ENCODE assay signal across 21 mouse cellular contexts in the genomic region with DNA sequence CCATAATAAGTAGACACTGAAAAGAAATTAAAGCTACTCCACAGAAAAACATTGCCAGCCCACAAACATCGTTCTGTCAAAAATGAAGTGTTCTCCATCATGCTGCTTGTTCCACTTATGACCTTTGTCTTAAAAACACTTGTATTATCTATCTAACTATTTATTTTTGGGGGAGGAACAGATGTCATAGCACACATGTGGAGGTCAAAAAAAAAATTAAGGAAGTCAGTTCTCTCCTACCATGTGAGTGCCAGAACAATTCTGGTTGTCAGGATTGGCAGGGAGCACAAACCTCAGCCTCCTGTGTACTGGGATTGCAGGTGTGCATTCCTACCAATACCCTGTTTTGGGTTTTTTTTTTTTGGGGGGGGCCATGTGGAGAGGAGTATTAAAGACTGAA. TPM values are rescaled to one million over a fixed set of nuclear protein-coding genes. Genes with fewer than 3 reads are reported as not detected.
"Had no signal": no experiment of that assay in that cellular context is flagged by ENCODE, and none has a peak within 500 bp of the region (broad histone marks: within the 10 kb centered on the region; RNA-seq: fewer than 3 reads in every experiment).

No protein-coding gene starts in this region.

- H3K27ac ChIP-seq: neural tube, embryonic 13.5 days; neural tube, embryonic 15.5 days; stomach, embryonic 15.5 days; stomach, postnatal 0 days had no signal

- H3K4me3 ChIP-seq: neural tube, embryonic 13.5 days; neural tube, embryonic 15.5 days; stomach, embryonic 15.5 days had no signal

- H3K4me1 ChIP-seq: neural tube, embryonic 13.5 days; neural tube, embryonic 15.5 days; stomach, embryonic 15.5 days had no signal

- H3K9ac ChIP-seq: neural tube, embryonic 13.5 days; neural tube, embryonic 15.5 days; stomach, embryonic 15.5 days had no signal

- H3K9me3 ChIP-seq: neural tube, embryonic 13.5 days; neural tube, embryonic 15.5 days; stomach, embryonic 15.5 days had no signal

- H3K27me3 ChIP-seq: neural tube, embryonic 13.5 days; neural tube, embryonic 15.5 days; stomach, embryonic 15.5 days had no signal

- H3K36me3 ChIP-seq: neural tube, embryonic 15.5 days; stomach, embryonic 15.5 days had no signal

- DNase-seq: retina, postnatal 1 day; right cerebral cortex, adult 18-20 months; right cerebral cortex, postnatal 14 days; right cerebral cortex, postnatal 25 days; right cerebral cortex, postnatal 4 days; spleen, adult 18-20 months; thymus, adult 18-20 months; thymus, adult 2 months; thymus, postnatal 14 days; thymus, postnatal 25 days; thymus, postnatal 36 days; thymus, postnatal 4 days had no signal

RNA-seq across cellular contexts. Expression of gene Cct8l1, which starts 53.9 kb away (rescaled TPM):
- total RNA-seq: neutrophil, adult 5-6 weeks had no signal
- polyA plus RNA-seq: neural tube, embryonic 14.5 days; small intestine, adult 2 months; spleen, adult 2 months; stomach, embryonic 14.5 days; stomach, embryonic 15.5 days had no signal
